Mouse (Mus musculus) CD4-positive, CD25-positive, alpha-beta regulatory T cell (primary cell): Measurements from ENCODE around the gene Gm12216. TPM values are rescaled to one million over a fixed set of nuclear protein-coding genes. Genes with fewer than 3 reads are reported as not detected.

Experiments used
- polyA plus RNA-seq: library from polyadenylated mRNA; unstranded; fragments of 100-300 nt; shearing (Covaris generic); gene quantifications from one replicate; pipeline ENCODE4 v1.2.1, GENCODE M21; 2017

Gm12216 gene
- 34.9 TPM for polyA plus RNA-seq

GRCm38 (mm10) chr11:53858761-53859580 lies at the start of gene Gm12216:
Gm12216 (minus strand) TSS chr11:53859256.

GRCm38 (mm10) chr11:53891505-53892451 lies 32.7 kb upstream of the Gm12216 start, which contains the start of gene Slc22a5:
Slc22a5 (minus strand) TSS chr11:53891660.

GRCm38 (mm10) chr11:53773087-53773486 lies 86.0 kb downstream of the Gm12216 start, which contains the start of gene Gm17334:
Gm17334 (minus strand) TSS chr11:53773187.

GRCm38 (mm10) chr11:53769760-53770124 lies 89.3 kb downstream of the Gm12216 start, which contains the start of gene Irf1:
Irf1 (plus strand) TSS chr11:53770014.

Other genes with a start within 250 kb of the Gm12216 start
- 1.5 TPM for gene Il4, start 240.6 kb downstream of the Gm12216 start, polyA plus RNA-seq
- not detected for gene Il13, start 224.6 kb downstream of the Gm12216 start, polyA plus RNA-seq
- gene Rad50, start 151.9 kb downstream of the Gm12216 start, polyA plus RNA-seq, result 44.4 TPM
- gene Il5, start 138.5 kb downstream of the Gm12216 start, polyA plus RNA-seq, result not detected
- 376 TPM for gene Irf1, start 89.2 kb downstream of the Gm12216 start, polyA plus RNA-seq
- 3.2 TPM for gene Gm17334, start 86.1 kb downstream of the Gm12216 start, polyA plus RNA-seq
- gene Slc22a5, start 32.4 kb upstream of the Gm12216 start, polyA plus RNA-seq, result 41.1 TPM
- 0.51 TPM for gene Slc22a21, start 121.1 kb upstream of the Gm12216 start, polyA plus RNA-seq
- gene Slc22a4, start 168.8 kb upstream of the Gm12216 start, polyA plus RNA-seq, result 0.55 TPM
- 4.2 TPM for gene Pdlim4, start 209.8 kb upstream of the Gm12216 start, polyA plus RNA-seq
- 0.16 TPM for gene P4ha2, start 240.8 kb upstream of the Gm12216 start, polyA plus RNA-seq